Mouse (Mus musculus) kidney, adult 9 months (tissue): Measurements from ENCODE around the gene Fam214a.
A peak's percentile ranks its signal among the peaks of the same experiment; 100 is the strongest.

Experiments
- DNase-seq: peaks from one replicate; pipeline ENCODE4 v3.0.0; 2022

The Fam214a gene

GRCm38 (mm10) chr9:75033141-75033540 is 80.5 kb downstream of the Fam214a start:
- no peak for DNase-seq

DNA sequence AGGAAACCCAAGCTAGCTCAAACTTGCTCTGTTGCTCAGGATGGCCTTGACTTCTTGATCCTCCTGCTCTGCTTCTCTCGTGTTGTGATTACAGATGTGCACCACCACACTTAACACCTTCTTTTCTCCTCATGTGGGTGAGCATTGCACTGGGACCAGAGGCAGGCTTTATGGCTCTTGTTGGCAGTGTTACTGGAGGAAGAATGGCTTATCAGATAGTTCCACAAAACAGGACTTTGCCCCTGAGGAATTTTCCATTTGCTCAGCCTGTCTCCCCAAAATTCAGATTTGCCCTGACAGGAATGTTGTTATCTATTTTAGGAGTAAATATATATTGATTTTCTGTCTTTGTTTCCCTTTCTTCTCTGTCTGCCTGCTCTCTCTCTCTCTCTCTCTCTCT is 82.0 kb downstream of the Fam214a start:
- DNase-seq = no peak

GRCm38 (mm10) chr9:75035944-75036343 is 83.3 kb downstream of the Fam214a start:
- DNase-seq = no peak

DNA sequence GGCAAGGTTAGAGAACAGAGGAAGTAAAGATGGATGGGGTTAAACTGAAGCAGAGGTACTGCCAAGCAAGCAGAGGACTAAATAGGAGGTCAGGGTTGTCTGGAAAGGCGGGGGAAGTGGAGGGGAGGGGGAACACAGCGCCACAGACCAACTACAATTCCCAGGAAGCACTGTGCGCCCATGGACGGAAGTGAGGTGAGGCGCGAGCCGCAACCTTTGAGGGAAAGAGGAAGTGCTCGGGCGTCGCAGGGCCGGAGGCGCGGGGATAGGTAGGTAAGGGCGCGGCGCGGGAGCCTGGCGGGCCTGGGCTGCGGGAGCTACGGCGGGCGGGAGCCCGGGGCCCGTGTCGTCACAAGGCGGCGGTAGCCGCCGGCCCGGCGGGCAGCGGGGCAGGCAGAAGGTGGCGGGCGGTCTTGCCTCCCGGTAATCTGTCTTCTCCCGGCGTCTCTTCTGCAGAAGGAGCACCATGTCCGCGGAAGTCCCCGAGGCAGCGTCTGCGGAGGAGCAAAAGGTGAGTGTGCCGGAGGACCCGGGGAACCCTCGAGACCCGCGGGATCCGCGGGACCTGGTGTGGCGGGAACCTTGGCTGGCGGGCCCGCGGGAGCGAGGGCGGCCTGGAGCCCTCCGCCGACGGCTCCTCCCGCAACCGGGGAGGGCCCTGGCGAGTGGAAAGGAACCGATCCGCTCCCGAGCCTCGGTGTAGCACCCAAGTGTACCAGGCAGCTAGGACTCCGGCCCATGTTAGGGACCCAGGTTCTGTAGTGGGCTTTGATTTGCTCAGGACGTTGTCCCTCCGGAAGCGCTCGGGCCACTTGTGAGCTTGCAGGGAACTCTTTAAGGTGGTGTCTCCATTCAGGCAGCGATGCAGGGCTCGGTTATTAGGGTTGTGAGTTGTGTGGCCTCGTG is 85.0 kb downstream of the Fam214a start, which contains the start of gene Arpp19:
Gene Arpp19, plus strand, starts transcription at position 164 of the 906 bp plus-strand sequence.
- peak; percentile 91 for DNase-seq

- no peak for DNase-seq
These were observed 85.6 kb downstream of the Fam214a start for GRCm38 (mm10) chr9:75038357-75038688.

- DNase-seq = peak; percentile 77
These were observed 87.9 kb downstream of the Fam214a start for GRCm38 (mm10) chr9:75040566-75040965.

- DNase-seq = no peak
These were observed 89.3 kb downstream of the Fam214a start for GRCm38 (mm10) chr9:75041840-75042525.

DNA sequence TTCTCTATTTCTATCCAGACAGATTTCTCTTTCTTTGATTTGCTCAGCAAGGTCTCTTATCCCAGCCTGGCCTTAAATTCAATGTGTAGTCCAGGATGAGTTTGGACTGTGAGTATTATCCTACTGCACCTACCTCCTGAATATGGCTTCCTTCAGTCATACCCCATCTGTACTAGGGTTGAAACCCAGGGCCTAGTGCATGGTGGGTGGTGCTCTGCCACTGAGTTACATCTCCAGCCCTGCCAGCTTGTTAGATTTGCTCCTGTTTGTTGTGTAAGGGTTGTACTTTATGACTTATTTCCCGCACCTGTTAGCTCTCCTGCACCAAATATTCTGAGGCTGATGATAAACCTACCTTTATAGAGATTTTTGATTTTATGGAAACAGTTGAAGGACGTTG is 90.5 kb downstream of the Fam214a start:
- DNase-seq = no peak

DNA sequence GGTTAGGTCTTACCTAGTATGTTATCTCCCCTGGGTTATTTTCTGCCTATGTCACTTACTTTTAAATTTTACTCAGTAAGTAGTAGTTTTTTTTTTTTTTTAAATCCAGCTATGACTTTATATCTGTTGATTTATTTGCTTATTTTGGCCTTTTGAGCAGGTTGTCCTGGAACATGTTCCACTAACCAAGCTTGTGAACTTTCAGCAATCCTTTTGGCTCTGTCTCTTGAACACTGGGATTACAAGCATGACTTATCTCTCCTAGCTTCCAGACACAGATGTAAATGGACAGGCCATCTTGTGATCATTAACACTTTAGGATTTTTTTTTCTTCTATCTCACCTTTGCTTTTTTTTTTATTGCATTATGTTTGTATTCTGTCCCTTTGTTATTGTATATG is 94.4 kb downstream of the Fam214a start:
- DNase-seq = no peak

GRCm38 (mm10) chr9:75049100-75049499 is 96.4 kb downstream of the Fam214a start:
- peak; percentile 31 for DNase-seq

DNA sequence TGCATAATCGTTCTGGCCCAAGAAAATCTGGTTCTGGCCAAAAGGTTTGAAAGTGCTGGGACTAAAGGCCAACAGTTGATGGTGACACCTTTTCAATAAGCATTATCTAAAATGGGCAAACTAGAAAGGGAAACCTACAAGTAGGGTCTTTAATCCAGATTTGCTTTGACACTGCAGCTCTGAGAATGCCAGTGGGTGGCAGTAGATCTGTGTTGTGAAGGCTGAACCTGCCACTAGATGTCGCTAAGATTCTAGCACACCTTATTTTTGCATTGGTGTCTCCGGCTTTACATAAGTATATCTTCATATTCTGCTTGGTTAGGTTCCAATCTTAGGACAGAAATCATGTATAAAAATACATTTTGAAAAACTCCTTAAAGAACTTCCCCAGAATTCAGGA is 97.3 kb downstream of the Fam214a start:
- DNase-seq = peak; percentile 84

DNA sequence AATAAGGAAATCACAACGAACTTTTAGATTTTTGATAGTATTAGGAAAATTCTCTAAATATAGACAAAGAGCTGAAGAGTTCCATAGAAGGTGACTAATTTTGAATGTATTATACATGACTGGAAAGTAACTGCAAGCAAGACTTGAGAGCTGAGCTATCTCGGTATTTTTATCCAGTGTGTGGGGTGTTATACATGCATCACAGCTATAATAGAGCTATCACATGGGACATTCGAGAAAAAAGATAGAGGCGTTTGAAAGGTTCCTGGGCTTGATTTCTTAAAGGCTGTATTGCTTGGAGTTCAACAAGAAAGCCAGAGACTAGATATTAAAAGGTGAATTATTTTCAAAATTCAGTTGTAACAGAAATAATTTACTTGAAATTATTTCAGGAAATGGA is 99.2 kb downstream of the Fam214a start:
- no peak for DNase-seq

DNA sequence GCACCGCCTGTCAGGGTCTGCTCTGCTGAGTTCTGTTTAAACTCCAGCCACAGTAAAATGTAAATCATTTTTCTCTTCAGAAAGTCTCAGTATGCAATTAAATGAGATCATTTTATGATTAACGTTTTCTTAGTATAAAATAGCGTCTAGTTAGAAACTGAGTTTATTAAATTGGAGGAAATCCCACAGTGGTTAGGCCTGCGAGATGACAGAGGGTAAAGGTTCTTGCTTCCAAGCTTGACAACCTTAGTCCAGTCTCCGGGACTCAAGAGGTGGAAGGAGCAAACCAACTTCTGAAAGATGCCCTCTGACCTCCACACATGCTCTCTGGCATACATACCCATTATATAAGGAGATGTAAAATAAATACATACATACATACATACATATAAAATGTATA is 102.4 kb downstream of the Fam214a start:
- peak; percentile 66 for DNase-seq

DNA sequence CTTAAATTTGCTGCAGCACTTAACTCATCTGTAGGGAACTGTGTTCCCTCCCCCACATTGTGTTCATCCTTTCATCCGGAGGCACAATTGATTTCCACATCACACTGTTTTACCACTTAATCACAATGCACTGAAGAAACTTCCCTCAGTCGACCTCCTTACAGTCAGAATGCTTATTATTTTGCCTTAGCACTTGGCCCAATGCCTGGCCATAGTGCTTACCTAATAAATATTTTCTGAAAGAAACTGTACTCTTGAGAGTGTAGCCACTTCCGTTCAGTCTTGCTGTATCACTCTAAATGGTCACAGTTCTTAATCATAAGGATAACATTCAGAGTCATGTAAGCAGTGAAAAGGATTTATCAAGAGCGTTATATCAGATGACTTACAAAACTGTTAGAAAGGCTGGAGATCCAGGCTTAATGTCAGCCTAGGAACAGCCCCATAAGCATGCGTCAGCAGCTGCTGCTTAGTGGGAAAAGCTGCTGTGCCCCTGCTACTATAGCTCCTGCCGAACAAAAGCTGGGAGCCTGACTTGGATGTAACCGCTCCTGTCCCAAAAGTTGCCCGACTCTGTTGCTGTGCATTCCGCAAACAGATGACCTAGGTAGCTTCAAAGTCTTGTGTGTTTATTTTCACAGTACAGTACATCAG is 112.1 kb downstream of the Fam214a start:
- DNase-seq = no peak

GRCm38 (mm10) chr9:75070457-75071028 is 117.9 kb downstream of the Fam214a start, which contains the start of gene Myo5a:
Gene Myo5a, plus strand, starts transcription at chr9:75071015.
- no peak for DNase-seq

GRCm38 (mm10) chr9:75071029-75071705 is 118.5 kb downstream of the Fam214a start:
- DNase-seq = peak; percentile 55

DNA sequence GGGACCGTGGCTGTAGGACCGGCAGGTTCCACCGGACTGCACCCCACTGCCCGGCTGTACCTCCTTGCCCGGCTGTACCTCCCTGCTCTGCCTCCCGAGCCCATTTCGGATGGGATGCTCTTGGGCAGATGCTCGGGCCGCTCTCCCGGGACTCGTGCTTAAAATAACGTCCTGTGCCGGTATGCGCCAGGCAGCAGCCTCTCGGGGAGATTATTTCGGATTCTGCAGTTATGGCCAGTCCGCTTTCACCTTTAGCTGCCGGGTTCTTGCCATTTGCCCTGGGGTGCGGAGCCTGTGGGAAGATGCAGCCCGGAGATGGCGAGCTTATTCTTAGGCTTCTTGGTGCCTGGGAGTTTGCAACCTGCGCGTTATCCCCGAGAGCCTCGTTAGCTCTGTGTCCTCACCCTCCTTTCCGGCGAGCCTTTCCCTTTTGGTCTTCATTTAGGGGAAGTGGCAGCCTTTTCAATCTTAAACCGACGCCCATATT is 119.1 kb downstream of the Fam214a start:
- no peak for DNase-seq

DNA sequence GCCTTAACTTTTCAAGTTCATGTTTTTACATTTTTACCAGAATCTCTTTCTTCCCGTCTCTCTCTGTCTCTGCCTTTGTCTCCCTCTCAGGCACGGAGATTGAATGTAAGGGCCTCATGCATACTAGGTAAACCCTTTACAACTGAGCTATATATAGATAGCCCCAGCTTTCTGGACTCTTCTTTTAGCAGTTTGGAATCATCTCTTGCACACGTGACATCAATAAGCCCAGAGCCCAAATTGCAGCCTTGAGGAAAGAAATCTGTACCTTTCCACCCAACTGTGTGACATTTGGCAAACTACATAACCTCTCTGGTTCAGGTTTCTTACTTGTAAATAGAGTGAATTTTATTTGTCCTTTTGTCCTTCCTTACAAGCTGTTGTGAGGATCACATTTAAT is 119.7 kb downstream of the Fam214a start:
- no peak for DNase-seq

DNA sequence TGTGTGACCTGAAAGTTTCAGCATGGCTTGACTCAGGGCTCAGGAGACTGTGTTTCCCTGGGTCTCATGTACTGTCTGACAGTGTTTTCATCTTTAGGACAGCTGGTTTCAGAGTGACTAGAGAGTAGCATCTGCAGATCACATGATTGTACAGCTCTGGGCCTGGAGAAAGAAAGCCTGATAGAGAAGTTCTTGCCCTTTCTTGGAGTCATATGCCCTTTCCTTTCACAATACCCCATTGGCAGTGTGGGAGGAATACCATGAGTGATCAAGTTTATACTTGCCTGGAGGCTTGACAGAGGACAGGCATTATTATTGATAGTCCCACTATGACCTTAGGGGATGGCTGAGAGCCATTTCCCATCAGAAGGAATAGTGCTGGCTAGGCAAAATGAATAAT is 124.5 kb downstream of the Fam214a start:
- no peak for DNase-seq
